Mouse (Mus musculus) ES-E14 (cell line): ENCODE measurements around the gene Krtap5-2. TPM values are rescaled to one million over a fixed set of nuclear protein-coding genes. Genes with fewer than 3 reads are reported as not detected.
"Not testable (repeated sequence)": the region's sequence is repeated elsewhere in the genome, so short reads cannot be mapped to it uniquely, and the experiment has no call there.

Source experiments
- DNase-seq: peaks from one replicate; pipeline ENCODE4 v3.0.0-alpha.2; 2013; ENCODE audit warnings: low read depth, low spot score
- H3K27ac ChIP-seq: 2 replicates; pipeline ENCODE4 v1.5.1; 2012; ENCODE audit warnings: low read depth, mild to moderate bottlenecking, low read length, moderate library complexity, mixed read lengths; ENCODE audit not compliant: poor library complexity, insufficient read depth, severe bottlenecking
- H3K36me3 ChIP-seq: 2 replicates; pipeline ENCODE4 v1.6.1; 2012; ENCODE audit warnings: mild to moderate bottlenecking, low read length, moderate library complexity, mixed read lengths; ENCODE audit not compliant: control insufficient read depth, poor library complexity, insufficient read depth, severe bottlenecking
- H3K4me1 ChIP-seq, 2 experiments: fragments of 150-350 bp in 1 of 2; sonication (generic) in 1 of 2; 2 replicates each; pipeline ENCODE4 v1.6.1; 2012; ENCODE audit warnings: low read length in 2 of 2, mild to moderate bottlenecking in 1 of 2, mixed read lengths in 1 of 2; ENCODE audit not compliant: control insufficient read depth in 2 of 2, insufficient read depth in 2 of 2, poor library complexity in 1 of 2
- H3K4me3 ChIP-seq, 2 experiments: fragments of 150-350 bp in 1 of 2; sonication (generic) in 1 of 2; 2 replicates each; pipeline ENCODE4 v1.5.1; 2012; ENCODE audit warnings: low read length in 2 of 2, low read depth in 1 of 2, mild to moderate bottlenecking in 1 of 2, mixed read lengths in 1 of 2; ENCODE audit not compliant: insufficient read depth in 1 of 2, poor library complexity in 1 of 2, severe bottlenecking in 1 of 2
- H3K9ac ChIP-seq: 2 replicates; pipeline ENCODE4 v1.6.1; 2012; ENCODE audit warnings: low read depth, mild to moderate bottlenecking, low read length, mixed read lengths; ENCODE audit not compliant: poor library complexity, insufficient read depth, severe bottlenecking
- H3K9me3 ChIP-seq: fragments of 150-350 bp; sonication (generic); 2 replicates; pipeline ENCODE4 v1.6.1; 2012; ENCODE audit warnings: low read depth, mild to moderate bottlenecking, low read length; ENCODE audit not compliant: control insufficient read depth, insufficient read depth
- CHD2 ChIP-seq: IDR thresholded peaks from 2 replicates; pipeline ENCODE4 v1.6.1; 2014; ENCODE audit warnings: mild to moderate bottlenecking, low read depth, low read length, inconsistent platforms
- HCFC1 ChIP-seq: IDR thresholded peaks from 2 replicates; pipeline ENCODE4 v1.6.1; 2012; ENCODE audit warnings: low read length, inconsistent platforms, borderline replicate concordance; ENCODE audit not compliant: insufficient read depth
- MAFK ChIP-seq: IDR thresholded peaks from 2 replicates; pipeline ENCODE4 v1.6.1; 2014; ENCODE audit warnings: mild to moderate bottlenecking, low read depth, low read length, inconsistent platforms; ENCODE audit not compliant: insufficient read depth
- ZC3H11A ChIP-seq: IDR thresholded peaks from 2 replicates; pipeline ENCODE4 v1.6.1; 2012; ENCODE audit warnings: low read depth, mild to moderate bottlenecking, inconsistent platforms, low read length, borderline replicate concordance
- ZNF384 ChIP-seq: IDR thresholded peaks from 2 replicates; pipeline ENCODE4 v1.6.1; 2012; ENCODE audit warnings: low read depth, low read length, inconsistent platforms
- in situ Hi-C, 2 experiments: fragments of 600-800 bp; cut with MboI; formaldehyde crosslinking; loops; one replicate each; pipeline ENCODE4 v1.15.1; 2025; ENCODE audit warnings: low sequenced_read_pairs in 2 of 2, inconsistent platforms in 1 of 2; ENCODE audit not compliant: unreplicated experiment in 2 of 2
- total RNA-seq: library from RNA; depleted of rRNA; stranded (reverse); fragments of 300-350 nt; gene quantifications from 2 replicates; pipeline ENCODE4 v1.2.3, GENCODE M21; 2012

The Krtap5-2 gene
- total RNA-seq, 1 experiment = not detected

- Histone ChIP-seq H3K9ac (no peak within 1 kb of the TSS), H3K9me3 (no peaks in the 10 kb centered on the region), H3K27ac (no peak within 1 kb of the TSS; the same call in 1 of the 2 replicates), H3K36me3 (no peaks in the 10 kb centered on the region), H3K4me3 (no peak within 1 kb of the TSS), H3K4me1 (peaks cover 0 to 4% of the 10 kb centered on the region in 2 experiments; a peak in 1 of 4 replicates)
- in situ Hi-C loops = loop anchor here in 1 of 2 experiments (10.0 kb wide), 1 partner anchor 110 kb away; the partner anchor contains the start of gene Gm2431
- no peak for DNase-seq
- TF ChIP-seq MAFK (no peak), CHD2 (no peak), HCFC1 (no peak), ZNF384 (no peak), ZC3H11A (no peak)
Measured at GRCm38 (mm10) chr7:142144507-142144906, 31.3 kb downstream of the Krtap5-2 start, which contains the start of gene Gm45337. Gene Gm45337, minus strand, starts transcription at chr7:142144607.

- H3K4me1 ChIP-seq, H3K36me3 ChIP-seq, H3K9ac ChIP-seq, H3K27ac ChIP-seq, DNase-seq, H3K9me3 ChIP-seq, H3K4me3 ChIP-seq: not testable (repeated sequence)
- in situ Hi-C loops = loop anchor here in 1 of 2 experiments (10.0 kb wide), 1 partner anchor 111 kb away; the partner anchor contains the start of gene Gm2431
Measured at GRCm38 (mm10) chr7:142143506-142144010, 32.2 kb downstream of the Krtap5-2 start.

GRCm38 (mm10) chr7:142140696-142141095, 35.1 kb downstream of the Krtap5-2 start:
- Histone ChIP-seq H3K36me3 (no peaks in the 10 kb centered on the region), H3K9ac (no peak overlapping the region), H3K4me3 (no peak overlapping the region), H3K9me3 (no peaks in the 10 kb centered on the region), H3K27ac (no peak overlapping the region), H3K4me1 (peaks cover 0 to 4% of the 10 kb centered on the region in 2 experiments; a peak in 1 of 4 replicates)
- 0 out of 2 replicates have a peak, but pooled peaks have one; percentile 45 for TF ChIP-seq MAFK
- no peak for TF ChIP-seq ZNF384
- in situ Hi-C loops = loop anchor here in 1 of 2 experiments (10.0 kb wide), 1 partner anchor 114 kb away; the partner anchor contains the start of gene Gm2431
- no peak for DNase-seq

- H3K4me1 ChIP-seq, H3K9ac ChIP-seq, DNase-seq, in situ Hi-C loops, H3K27ac ChIP-seq, H3K4me3 ChIP-seq, H3K9me3 ChIP-seq, H3K36me3 ChIP-seq: not testable (repeated sequence)
Measured at GRCm38 (mm10) chr7:142135934-142136333, 39.9 kb downstream of the Krtap5-2 start, which contains the start of gene Gm39115. Gene Gm39115, minus strand, starts transcription at chr7:142136034.

- Histone ChIP-seq H3K36me3 (no peaks in the 10 kb centered on the region), H3K9me3 (no peaks in the 10 kb centered on the region), H3K4me1 (no peaks in the 10 kb centered on the region), H3K27ac (no peak overlapping the region), H3K4me3 (no peak overlapping the region), H3K9ac (no peak overlapping the region)
- no peak for DNase-seq
- TF ChIP-seq ZC3H11A (0 out of 2 replicates have a peak, but pooled peaks have one; percentile 9), HCFC1 (no peak), MAFK (no peak), ZNF384 (no peak)
- in situ Hi-C loops = no loop called here
Measured at GRCm38 (mm10) chr7:142134206-142134995, 41.4 kb downstream of the Krtap5-2 start.
